Mouse (Mus musculus) MEL (cell line): Measurements from ENCODE around the gene Ctsw. TPM values are rescaled to one million over a fixed set of nuclear protein-coding genes. Genes with fewer than 3 reads are reported as not detected.
A peak's percentile ranks its signal among the peaks of the same experiment; 100 is the strongest.

ENCODE experiments used
- DNase-seq: peaks from one replicate; pipeline ENCODE4 v3.0.0; 2011; ENCODE audit warnings: low read depth, low spot score
- H3K27ac ChIP-seq: 2 replicates; pipeline ENCODE4 v1.5.1; 2012; ENCODE audit warnings: low read depth, mild to moderate bottlenecking, control low read depth, low read length, moderate library complexity; ENCODE audit not compliant: control insufficient read depth
- H3K27me3 ChIP-seq, 2 experiments: fragments of 150-350 bp in 1 of 2; sonication (generic) in 1 of 2; 2 replicates each; pipeline ENCODE4 v1.6.1; 2012; ENCODE audit warnings: low read length in 2 of 2, mild to moderate bottlenecking in 2 of 2, improper control_type of control experiment in 1 of 2, moderate library complexity in 1 of 2; ENCODE audit not compliant: insufficient read depth in 2 of 2, control insufficient read depth in 1 of 2
- H3K36me3 ChIP-seq, 2 experiments: 2 replicates each; pipeline ENCODE4 v1.6.1; 2012 to 2014; ENCODE audit warnings: low read length in 2 of 2, improper control_type of control experiment in 1 of 2, inconsistent platforms in 1 of 2, mild to moderate bottlenecking in 1 of 2; ENCODE audit not compliant: insufficient read depth in 2 of 2, control insufficient read depth in 1 of 2
- H3K4me1 ChIP-seq, 2 experiments: fragments of 150-350 bp in 1 of 2; sonication (generic) in 1 of 2; 2 replicates each; pipeline ENCODE4 v1.6.1; 2012; ENCODE audit warnings: low read length in 2 of 2, improper control_type of control experiment in 1 of 2, mild to moderate bottlenecking in 1 of 2; ENCODE audit not compliant: insufficient read depth in 2 of 2, control insufficient read depth in 1 of 2
- H3K4me3 ChIP-seq, 2 experiments: fragments of 150-350 bp in 1 of 2; sonication (generic) in 1 of 2; 2 replicates each; pipeline ENCODE4 v1.5.1; 2012; ENCODE audit warnings: low read depth in 2 of 2, low read length in 2 of 2, mild to moderate bottlenecking in 2 of 2, moderate library complexity in 2 of 2, control low read depth in 1 of 2, improper control_type of control experiment in 1 of 2; ENCODE audit not compliant: control insufficient read depth in 1 of 2, insufficient read depth in 1 of 2
- H3K79me2 ChIP-seq: 2 replicates; pipeline ENCODE4 v1.6.1; 2012; ENCODE audit warnings: mild to moderate bottlenecking, low read length, moderate library complexity; ENCODE audit not compliant: control insufficient read depth, poor library complexity, insufficient read depth
- H3K9ac ChIP-seq: 2 replicates; pipeline ENCODE4 v1.6.1; 2012; ENCODE audit warnings: low read depth, mild to moderate bottlenecking, control low read depth, low read length, moderate library complexity; ENCODE audit not compliant: control insufficient read depth, poor library complexity, severe bottlenecking
- H3K9me3 ChIP-seq: fragments of 150-350 bp; sonication (generic); replicated peaks from 2 replicates; pipeline ENCODE4 v1.6.1; 2012; ENCODE audit warnings: mild to moderate bottlenecking, low read length, improper control_type of control experiment, moderate library complexity; ENCODE audit not compliant: insufficient read depth
- CHD1 ChIP-seq: IDR thresholded peaks from 2 replicates; pipeline ENCODE4 v1.6.1; 2012; ENCODE audit warnings: low read depth, mild to moderate bottlenecking, inconsistent platforms, low read length, improper control_type of control experiment
- CHD2 ChIP-seq: IDR thresholded peaks from 2 replicates; pipeline ENCODE4 v1.6.1; 2011; ENCODE audit warnings: low read length, improper control_type of control experiment
- CTCF ChIP-seq, 3 experiments: IDR thresholded peaks in 2 of 3; conservative IDR thresholded peaks in 1 of 3; 2 replicates each; pipeline ENCODE4 v1.5.1; 2011 to 2012; ENCODE audit warnings: low read length in 3 of 3, low read depth in 2 of 3, mild to moderate bottlenecking in 2 of 3, improper control_type of control experiment in 1 of 3, inconsistent platforms in 1 of 3, mixed read lengths in 1 of 3, moderate library complexity in 1 of 3; ENCODE audit not compliant: control insufficient read depth in 1 of 3, insufficient read depth in 1 of 3, poor library complexity in 1 of 3, severe bottlenecking in 1 of 3
- E2F4 ChIP-seq: IDR thresholded peaks from 2 replicates; pipeline ENCODE4 v1.6.1; 2011; ENCODE audit warnings: low read depth, low read length, improper control_type of control experiment, borderline replicate concordance
- ELF1 ChIP-seq: IDR thresholded peaks from 2 replicates; pipeline ENCODE4 v1.6.1; 2014; ENCODE audit warnings: low read depth, mild to moderate bottlenecking, inconsistent platforms, low read length, improper control_type of control experiment, moderate library complexity
- EP300 ChIP-seq, 2 experiments: IDR thresholded peaks; 2 replicates each; pipeline ENCODE4 v1.6.1; 2011; ENCODE audit warnings: improper control_type of control experiment in 2 of 2, low read length in 2 of 2, low read depth in 1 of 2, mild to moderate bottlenecking in 1 of 2
- GABPA ChIP-seq: IDR thresholded peaks from 2 replicates; pipeline ENCODE4 v1.6.1; 2012; ENCODE audit warnings: low read depth, mild to moderate bottlenecking, inconsistent platforms, low read length, improper control_type of control experiment, moderate library complexity
- GATA1 ChIP-seq: IDR thresholded peaks from 2 replicates; pipeline ENCODE4 v1.6.1; 2011; ENCODE audit warnings: low read depth, low read length, improper control_type of control experiment
- HCFC1 ChIP-seq: IDR thresholded peaks from 2 replicates; pipeline ENCODE4 v1.6.1; 2012; ENCODE audit warnings: low read depth, mild to moderate bottlenecking, inconsistent platforms, low read length, improper control_type of control experiment, moderate library complexity
- JUND ChIP-seq: IDR thresholded peaks from 2 replicates; pipeline ENCODE4 v1.6.1; 2011; ENCODE audit warnings: low read depth, mild to moderate bottlenecking, improper control_type of control experiment, low read length
- MAFK ChIP-seq: IDR thresholded peaks from 2 replicates; pipeline ENCODE4 v1.6.1; 2011; ENCODE audit warnings: low read depth, mild to moderate bottlenecking, low read length, improper control_type of control experiment, borderline replicate concordance
- MAX ChIP-seq: IDR thresholded peaks from 2 replicates; pipeline ENCODE4 v1.6.1; 2011; ENCODE audit warnings: low read length, improper control_type of control experiment
- MXI1 ChIP-seq: IDR thresholded peaks from 2 replicates; pipeline ENCODE4 v1.6.1; 2011; ENCODE audit warnings: mild to moderate bottlenecking, low read depth, low read length, improper control_type of control experiment
- MYB ChIP-seq: IDR thresholded peaks from 2 replicates; pipeline ENCODE4 v1.6.1; 2011; ENCODE audit warnings: mild to moderate bottlenecking, low read depth, low read length, improper control_type of control experiment
- MYC ChIP-seq: IDR thresholded peaks from 2 replicates; pipeline ENCODE4 v1.6.1; 2011; ENCODE audit warnings: low read depth, mild to moderate bottlenecking, low read length, improper control_type of control experiment, moderate library complexity
- NELFE ChIP-seq: IDR thresholded peaks from 2 replicates; pipeline ENCODE4 v1.6.1; 2011; ENCODE audit warnings: low read depth, low read length, improper control_type of control experiment
- POLR2A ChIP-seq, 2 experiments: IDR thresholded peaks; 2 replicates each; pipeline ENCODE4 v1.6.1; 2011 to 2012; ENCODE audit warnings: low read length in 2 of 2, mild to moderate bottlenecking in 2 of 2, control low read depth in 1 of 2, improper control_type of control experiment in 1 of 2, low read depth in 1 of 2, moderate library complexity in 1 of 2; ENCODE audit not compliant: control insufficient read depth in 1 of 2, insufficient read depth in 1 of 2, poor library complexity in 1 of 2
- POLR2AphosphoS5 ChIP-seq: IDR thresholded peaks from 2 replicates; pipeline ENCODE4 v1.6.1; 2012; ENCODE audit warnings: low read depth, borderline replicate concordance, mild to moderate bottlenecking, inconsistent platforms, low read length, moderate library complexity, mixed read lengths
- RAD21 ChIP-seq: IDR thresholded peaks from 2 replicates; pipeline ENCODE4 v1.6.1; 2011; ENCODE audit warnings: mild to moderate bottlenecking, low read depth, low read length, improper control_type of control experiment
- SIN3A ChIP-seq: IDR thresholded peaks from 2 replicates; pipeline ENCODE4 v1.6.1; 2012; ENCODE audit warnings: low read length, improper control_type of control experiment, inconsistent platforms
- SMC3 ChIP-seq: IDR thresholded peaks from 2 replicates; pipeline ENCODE4 v1.6.1; 2011; ENCODE audit warnings: low read depth, low read length, improper control_type of control experiment
- TCF12 ChIP-seq: IDR thresholded peaks from 2 replicates; pipeline ENCODE4 v1.6.1; 2014; ENCODE audit warnings: low read depth, mild to moderate bottlenecking, inconsistent platforms, low read length, improper control_type of control experiment, moderate library complexity
- UBTF ChIP-seq: IDR thresholded peaks from 2 replicates; pipeline ENCODE4 v1.6.1; 2012; ENCODE audit warnings: low read depth, mild to moderate bottlenecking, inconsistent platforms, low read length, improper control_type of control experiment, moderate library complexity, borderline replicate concordance; ENCODE audit not compliant: insufficient read depth
- USF1 ChIP-seq: IDR thresholded peaks from 2 replicates; pipeline ENCODE4 v1.6.1; 2014; ENCODE audit warnings: low read depth, mild to moderate bottlenecking, inconsistent platforms, low read length, improper control_type of control experiment, moderate library complexity
- ZC3H11A ChIP-seq: IDR thresholded peaks from 2 replicates; pipeline ENCODE4 v1.6.1; 2012; ENCODE audit warnings: low read depth, mild to moderate bottlenecking, inconsistent platforms, low read length, improper control_type of control experiment
- ZKSCAN1 ChIP-seq: IDR thresholded peaks from 2 replicates; pipeline ENCODE4 v1.6.1; 2012; ENCODE audit warnings: low read depth, mild to moderate bottlenecking, inconsistent platforms, low read length, improper control_type of control experiment, moderate library complexity
- ZNF384 ChIP-seq: IDR thresholded peaks from 2 replicates; pipeline ENCODE4 v1.6.1; 2012; ENCODE audit warnings: low read depth, mild to moderate bottlenecking, inconsistent platforms, low read length, improper control_type of control experiment
- polyA plus RNA-seq, 2 experiments: library from polyadenylated mRNA; stranded (reverse) in 1 of 2; unstranded in 1 of 2; fragments of >175 nt in 1 of 2; fragments of >200 nt in 1 of 2; gene quantifications; 2 replicates each; pipeline versions ENCODE4 v1.2.1 to v1.2.4; 2012; ENCODE audit warnings: low replicate concordance in 2 of 2, low read depth in 1 of 2; ENCODE audit not compliant: insufficient read length in 2 of 2, insufficient read depth in 1 of 2, missing spikeins in 1 of 2
- total RNA-seq: library from RNA; depleted of rRNA; stranded (reverse); fragments of 300-350 nt; gene quantifications from 2 replicates; pipeline ENCODE4 v1.2.3, GENCODE M21; 2012

Ctsw gene
- total and polyA plus RNA-seq, 3 experiments: 0.15 to 0.39 TPM; not detected in 1

DNA sequence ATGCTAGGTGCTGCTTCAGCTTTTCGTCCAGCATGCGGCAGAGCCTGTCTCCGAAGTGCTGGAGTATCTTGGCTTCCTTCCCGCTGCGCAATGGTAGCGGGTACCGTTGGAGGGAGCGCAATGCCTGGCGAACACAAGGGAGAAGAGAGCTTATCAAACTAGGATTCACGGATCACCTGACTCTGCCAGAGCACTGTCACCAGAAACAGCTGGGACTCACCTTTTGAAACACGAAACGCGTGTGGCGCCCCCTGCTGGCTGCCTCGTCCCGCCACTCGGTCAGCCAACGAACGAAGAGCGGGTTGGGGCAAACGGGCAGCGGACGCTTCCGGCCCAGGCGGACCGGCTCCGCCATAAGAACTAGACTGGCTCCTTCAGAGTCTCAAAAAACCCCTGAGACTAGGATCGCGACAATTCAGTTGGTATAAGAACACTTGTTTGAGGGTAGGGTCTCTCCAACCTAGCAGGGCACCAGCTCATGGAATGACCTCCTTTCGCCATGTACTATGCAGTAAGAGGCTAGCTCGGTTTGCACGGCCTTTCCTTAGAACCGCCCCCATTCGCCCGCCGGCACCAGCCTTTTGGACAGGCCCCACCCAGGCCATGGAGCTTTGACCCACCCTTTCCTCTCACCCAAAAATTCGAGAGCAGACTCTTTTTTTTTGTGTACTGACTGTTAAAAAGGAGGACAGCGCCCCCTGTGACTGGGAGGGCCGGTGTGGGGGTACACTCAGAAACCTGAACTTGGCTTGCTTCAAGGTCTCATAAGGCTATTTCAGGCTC, 19.7 kb upstream of the Ctsw start, which contains the start of gene Mus81 (continued):
- no peak for TF ChIP-seq ZC3H11A
- no peak for TF ChIP-seq MAFK
- no peak for TF ChIP-seq JUND
- peak; percentile 57 for TF ChIP-seq TCF12
- TF ChIP-seq UBTF: no peak
- TF ChIP-seq EP300 (IDR thresholded peaks at IDR 0.05; ENCODE audit: low read depth in 1 of 2, low read length in 2 of 2): no peak; a peak in 1 of 4 replicates
- TF ChIP-seq MYB: no peak
- peak; percentile 88 for TF ChIP-seq USF1
- no peak for TF ChIP-seq ZKSCAN1
- TF ChIP-seq E2F4: no peak
- TF ChIP-seq ELF1: peak; percentile 34; the same call in 1 of the 2 replicates
- TF ChIP-seq GATA1: peak; percentile 36; the same call in 1 of the 2 replicates
- TF ChIP-seq, all 39 proteins: peak for 20

DNA sequence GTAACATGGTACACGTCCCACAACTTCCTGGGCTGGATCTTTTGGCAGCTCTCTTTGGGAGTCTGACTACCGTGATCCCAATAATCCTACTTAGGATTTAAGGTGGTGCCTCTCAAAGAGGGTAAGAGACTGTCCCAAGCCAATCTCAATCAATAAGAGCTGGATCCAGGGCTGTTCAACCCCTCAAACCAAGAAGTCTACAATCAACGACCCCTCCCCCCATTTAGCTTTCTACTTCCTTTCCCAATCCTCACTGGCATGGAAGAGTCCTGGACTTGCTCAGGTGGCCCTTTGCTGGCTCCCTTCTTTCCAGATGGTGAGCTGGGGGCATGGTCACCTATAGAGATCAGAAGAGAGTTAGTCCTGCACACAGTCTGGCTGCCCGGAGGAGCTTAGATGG, 18.5 kb upstream of the Ctsw start:
- no peak overlapping the region for H3K4me3 ChIP-seq

More for the DNA sequence above, 18.5 kb upstream of the Ctsw start:
- H3K36me3 ChIP-seq: peaks cover 0 to 3% of the 10 kb centered on the region in 2 experiments; a peak in 2 of 4 replicates
- no peak overlapping the region; the same call in 1 of the 2 replicates for H3K9ac ChIP-seq
- no peak overlapping the region for H3K27ac ChIP-seq
- DNase-seq: no peak
- no peak for TF ChIP-seq MYC
- no peak for TF ChIP-seq SIN3A
- TF ChIP-seq SMC3: no peak
- no peak for TF ChIP-seq CHD1
- TF ChIP-seq CTCF (IDR thresholded peaks at IDR 0.05 in 2 of 3, conservative IDR thresholded peaks at IDR 0.05 in 1 of 3; ENCODE audit: control insufficient read depth in 1 of 3, insufficient read depth in 1 of 3, low read depth in 2 of 3, low read length in 3 of 3, poor library complexity in 1 of 3, severe bottlenecking in 1 of 3): no peak
- TF ChIP-seq E2F4: no peak
- no peak for TF ChIP-seq RAD21
- no peak for TF ChIP-seq MAX
- TF ChIP-seq TCF12: no peak
- TF ChIP-seq ZKSCAN1: no peak
- no peak for TF ChIP-seq HCFC1
- no peak for TF ChIP-seq POLR2A (IDR thresholded peaks at IDR 0.05; ENCODE audit: control insufficient read depth in 1 of 2, insufficient read depth in 1 of 2, low read depth in 1 of 2, low read length in 2 of 2, poor library complexity in 1 of 2)
- no peak for TF ChIP-seq JUND
- no peak for TF ChIP-seq MXI1
- no peak for TF ChIP-seq POLR2AphosphoS5
- no peak for TF ChIP-seq ZNF384
- TF ChIP-seq NELFE: no peak
- TF ChIP-seq CHD2: no peak
- TF ChIP-seq GABPA: no peak
- TF ChIP-seq, all 39 proteins: peak for 0
- no peaks in the 10 kb centered on the region for H3K27me3 ChIP-seq
- no peaks in the 10 kb centered on the region for H3K9me3 ChIP-seq
- H3K4me1 ChIP-seq: peaks cover 0 to 12% of the 10 kb centered on the region in 2 experiments; a peak in 2 of 4 replicates
- H3K79me2 ChIP-seq: peaks cover 16% of the 10 kb centered on the region
